Mouse (Mus musculus): ENCODE results near the gene Tuba4a. TPM values are rescaled to one million over a fixed set of nuclear protein-coding genes. Genes with fewer than 3 reads are reported as not detected.

Tuba4a gene
- polyA plus RNA-seq, 1 experiment from 2014 or later = 12.4 TPM

GRCm38 (mm10) chr1:75253029-75253428, 33.4 kb upstream of the Tuba4a start:
- peaks cover 4% of the 10 kb centered on the region; the same call in 1 of the 2 replicates for H3K27me3 ChIP-seq (ENCODE audit: control insufficient read depth, insufficient read depth, low read length)
- no peak overlapping the region for H3K9ac ChIP-seq (ENCODE audit: low read depth, low read length)
- no peak overlapping the region for H3K27ac ChIP-seq (ENCODE audit: low read depth, low read length)
- H3K4me2 ChIP-seq (replicated peaks; ENCODE audit: low read depth, low read length) = no peak overlapping the region
- DNase-seq (ENCODE audit: low spot score) (no peak), ATAC-seq (ENCODE audit: low FRiP score) (no peak)
- no peaks in the 10 kb centered on the region for H3K9me3 ChIP-seq (ENCODE audit: control insufficient read depth, low read length)
- H3K4me1 ChIP-seq (replicated peaks; ENCODE audit: control insufficient read depth, insufficient read depth, low read length) = 0 out of 2 replicates have a peak, but pooled peaks cover 2% of the 10 kb centered on the region
- H3K36me3 ChIP-seq (ENCODE audit: control insufficient read depth, insufficient read depth, low read length) = no peaks in the 10 kb centered on the region
- no peak overlapping the region for H3K4me3 ChIP-seq (ENCODE audit: low read depth, low read length)
- WGBS = 74% methylated on average over 16 of the region's 16 CpGs

DNA sequence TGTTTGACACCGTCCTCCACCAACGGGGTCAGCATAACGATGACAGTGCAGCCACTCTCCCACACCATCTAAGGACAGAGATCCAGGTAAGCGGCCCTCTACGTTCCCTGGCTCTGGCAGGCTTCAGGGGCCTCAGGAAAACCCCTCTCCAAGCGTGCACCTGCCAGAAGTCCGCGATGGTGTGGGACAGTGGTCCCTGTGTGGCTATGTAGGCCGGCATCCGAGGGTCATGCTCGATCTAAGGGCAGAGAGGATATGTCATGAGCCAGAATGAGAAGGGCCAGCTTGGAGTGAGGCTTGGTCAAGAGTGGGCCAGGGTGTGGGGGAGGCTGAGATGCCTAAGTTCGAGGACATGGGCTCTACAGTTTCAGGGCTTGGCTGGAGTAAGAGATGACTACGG, 32.6 kb upstream of the Tuba4a start:
- 0 out of 2 replicates have a peak, but pooled peaks cover 2% of the 10 kb centered on the region for H3K4me1 ChIP-seq (replicated peaks; ENCODE audit: control insufficient read depth, insufficient read depth, low read length)
- peaks cover 4% of the 10 kb centered on the region; the same call in 1 of the 2 replicates for H3K27me3 ChIP-seq (ENCODE audit: control insufficient read depth, insufficient read depth, low read length)
- no peak overlapping the region for H3K9ac ChIP-seq (ENCODE audit: low read depth, low read length)
- H3K36me3 ChIP-seq (ENCODE audit: control insufficient read depth, insufficient read depth, low read length) = no peaks in the 10 kb centered on the region
- no peak for DNase-seq (ENCODE audit: low spot score)
- WGBS = 67% methylated on average over 13 of the region's 13 CpGs
- no peaks in the 10 kb centered on the region for H3K9me3 ChIP-seq (ENCODE audit: control insufficient read depth, low read length)
- no peak overlapping the region for H3K4me2 ChIP-seq (replicated peaks; ENCODE audit: low read depth, low read length)
- H3K4me3 ChIP-seq (ENCODE audit: low read depth, low read length) = no peak overlapping the region
- ATAC-seq (ENCODE audit: low FRiP score) = no peak
- no peak overlapping the region for H3K27ac ChIP-seq (ENCODE audit: low read depth, low read length)

GRCm38 (mm10) chr1:75251112-75251970, 31.7 kb upstream of the Tuba4a start:
- no peaks in the 10 kb centered on the region for H3K9me3 ChIP-seq (ENCODE audit: control insufficient read depth, low read length)
- peak overlapping the region; percentile 2; the same call in 1 of the 2 replicates for H3K4me3 ChIP-seq (ENCODE audit: low read depth, low read length)
- no peaks in the 10 kb centered on the region for H3K36me3 ChIP-seq (ENCODE audit: control insufficient read depth, insufficient read depth, low read length)
- 0 out of 2 replicates have a peak overlapping the region, but pooled peaks have one; percentile 24 for H3K9ac ChIP-seq (ENCODE audit: low read depth, low read length)
- 0 out of 2 replicates have a peak, but pooled peaks cover 2% of the 10 kb centered on the region for H3K4me1 ChIP-seq (replicated peaks; ENCODE audit: control insufficient read depth, insufficient read depth, low read length)
- ATAC-seq (ENCODE audit: low FRiP score) = peak; percentile 39; the same call in 1 of the 2 replicates
- DNase-seq (ENCODE audit: low spot score) = peak; percentile 79
- 2% methylated on average over 21 of the region's 22 CpGs for WGBS
- peaks cover 4% of the 10 kb centered on the region; the same call in 1 of the 2 replicates for H3K27me3 ChIP-seq (ENCODE audit: control insufficient read depth, insufficient read depth, low read length)
- H3K27ac ChIP-seq (ENCODE audit: low read depth, low read length) = no peak overlapping the region
- peak overlapping the region; percentile 38 for H3K4me2 ChIP-seq (replicated peaks; ENCODE audit: low read depth, low read length)

GRCm38 (mm10) chr1:75250498-75250897, 30.8 kb upstream of the Tuba4a start:
- no peak overlapping the region for H3K4me3 ChIP-seq (ENCODE audit: low read depth, low read length)
- H3K9me3 ChIP-seq (ENCODE audit: control insufficient read depth, low read length) = no peaks in the 10 kb centered on the region
- H3K4me1 ChIP-seq (replicated peaks; ENCODE audit: control insufficient read depth, insufficient read depth, low read length) = 0 out of 2 replicates have a peak, but pooled peaks cover 2% of the 10 kb centered on the region
- H3K9ac ChIP-seq (ENCODE audit: low read depth, low read length) = no peak overlapping the region
- ATAC-seq (ENCODE audit: low FRiP score) (no peak), DNase-seq (ENCODE audit: low spot score) (no peak)
- H3K36me3 ChIP-seq (ENCODE audit: control insufficient read depth, insufficient read depth, low read length) = no peaks in the 10 kb centered on the region
- peaks cover 4% of the 10 kb centered on the region; the same call in 1 of the 2 replicates for H3K27me3 ChIP-seq (ENCODE audit: control insufficient read depth, insufficient read depth, low read length)
- H3K27ac ChIP-seq (ENCODE audit: low read depth, low read length) = no peak overlapping the region
- H3K4me2 ChIP-seq (replicated peaks; ENCODE audit: low read depth, low read length) = no peak overlapping the region
- 67% methylated on average over 3 of the region's 3 CpGs for WGBS

DNA sequence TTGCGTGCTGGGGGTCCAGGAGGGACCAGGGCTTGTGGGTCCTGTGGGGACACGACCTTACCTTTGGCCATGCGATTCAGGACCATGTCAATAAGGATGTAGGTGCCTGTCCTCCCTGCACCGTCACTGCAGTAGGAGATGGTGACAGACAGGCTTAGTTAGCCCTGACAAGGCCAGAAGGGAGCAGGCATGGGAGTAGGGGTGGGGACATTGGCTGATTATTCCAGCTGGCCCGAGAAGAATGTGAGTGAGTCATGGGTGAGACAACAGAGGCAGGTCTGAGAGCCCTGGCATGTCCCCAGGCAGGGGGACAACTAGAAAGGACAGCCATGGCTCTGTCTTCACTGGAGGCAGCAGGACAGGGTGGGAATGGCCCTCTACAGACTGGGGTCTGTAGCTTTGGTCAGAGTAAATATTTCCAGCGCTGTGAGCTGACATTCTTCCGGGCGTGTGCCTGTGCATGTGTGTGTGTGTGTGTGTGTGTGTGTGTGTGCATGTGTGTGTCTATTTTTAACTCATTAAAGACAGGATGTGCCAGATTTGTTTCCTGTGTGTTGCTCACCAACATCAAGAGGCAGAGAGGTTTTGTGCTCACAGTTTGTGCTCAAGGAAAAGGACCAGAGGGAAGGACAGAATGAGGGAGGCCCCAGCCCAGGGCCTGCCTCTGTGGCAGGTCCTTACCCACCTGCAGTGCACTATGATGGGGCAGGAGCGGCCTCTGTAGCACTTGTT, 28.5 kb upstream of the Tuba4a start:
- WGBS = 64% methylated on average over 9 of the region's 9 CpGs
- H3K9ac ChIP-seq (ENCODE audit: low read depth, low read length) = no peak overlapping the region
- H3K4me2 ChIP-seq (replicated peaks; ENCODE audit: low read depth, low read length) = no peak overlapping the region
- ATAC-seq (ENCODE audit: low FRiP score) = 0 out of 2 replicates have a peak, but pooled peaks have one; percentile 3
- H3K4me3 ChIP-seq (ENCODE audit: low read depth, low read length) = no peak overlapping the region
- peaks cover 4% of the 10 kb centered on the region; the same call in 1 of the 2 replicates for H3K27me3 ChIP-seq (ENCODE audit: control insufficient read depth, insufficient read depth, low read length)
- H3K4me1 ChIP-seq (replicated peaks; ENCODE audit: control insufficient read depth, insufficient read depth, low read length) = 0 out of 2 replicates have a peak, but pooled peaks cover 2% of the 10 kb centered on the region
- no peaks in the 10 kb centered on the region for H3K36me3 ChIP-seq (ENCODE audit: control insufficient read depth, insufficient read depth, low read length)
- H3K27ac ChIP-seq (ENCODE audit: low read depth, low read length) = no peak overlapping the region
- no peaks in the 10 kb centered on the region for H3K9me3 ChIP-seq (ENCODE audit: control insufficient read depth, low read length)
- no peak for DNase-seq (ENCODE audit: low spot score)

DNA sequence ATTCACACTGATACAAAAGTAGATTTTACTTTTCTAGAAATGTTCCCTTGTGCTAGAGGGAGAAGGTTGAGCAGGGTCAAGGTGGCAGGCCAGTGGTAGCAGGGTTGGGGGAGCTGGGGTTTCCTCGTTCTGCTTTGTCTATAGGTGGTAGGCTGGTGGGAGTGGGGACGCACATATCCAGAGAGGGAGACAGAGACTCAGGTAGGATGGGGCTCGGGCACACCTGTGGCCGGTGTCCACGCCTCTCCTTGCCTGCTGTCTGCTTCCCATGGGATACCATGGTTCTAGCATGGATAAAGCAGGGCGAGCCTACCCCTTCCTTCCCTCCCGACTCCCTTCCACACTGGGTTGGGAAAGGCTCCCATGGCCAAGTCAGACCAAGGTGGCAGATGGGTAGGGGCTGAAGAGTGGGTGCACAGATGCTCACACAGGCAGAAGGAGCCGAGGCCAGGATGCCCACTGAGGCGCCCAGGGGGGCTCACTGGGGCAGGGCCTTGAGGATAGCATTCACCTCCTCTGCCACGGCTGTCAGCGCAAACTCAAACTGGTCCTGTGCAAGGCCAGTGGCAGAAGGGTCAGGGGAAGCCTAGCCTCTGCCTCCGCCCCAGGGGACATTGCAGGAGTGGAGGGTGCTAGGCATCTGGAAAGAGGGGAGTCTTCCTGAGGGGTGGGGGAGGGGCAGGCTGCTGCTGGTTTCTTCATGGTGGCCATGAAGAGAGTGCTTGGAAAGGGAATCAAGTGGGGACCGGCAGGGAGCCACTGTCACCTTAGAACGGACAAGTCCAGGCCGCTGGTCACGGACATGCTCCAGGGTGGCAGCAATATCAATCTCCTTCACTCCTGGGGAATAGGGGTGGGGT, 27.6 kb upstream of the Tuba4a start:
- no peaks in the 10 kb centered on the region for H3K9me3 ChIP-seq (ENCODE audit: control insufficient read depth, low read length)
- no peak overlapping the region for H3K27ac ChIP-seq (ENCODE audit: low read depth, low read length)
- WGBS = 77% methylated on average over 16 of the region's 16 CpGs
- H3K9ac ChIP-seq (ENCODE audit: low read depth, low read length) = no peak overlapping the region
- no peak for DNase-seq (ENCODE audit: low spot score)
- H3K27me3 ChIP-seq (ENCODE audit: control insufficient read depth, insufficient read depth, low read length) = no peaks in the 10 kb centered on the region
- no peak overlapping the region for H3K4me2 ChIP-seq (replicated peaks; ENCODE audit: low read depth, low read length)
- no peak overlapping the region for H3K4me3 ChIP-seq (ENCODE audit: low read depth, low read length)
- ATAC-seq (ENCODE audit: low FRiP score) = no peak
- 0 out of 2 replicates have a peak, but pooled peaks cover 2% of the 10 kb centered on the region for H3K4me1 ChIP-seq (replicated peaks; ENCODE audit: control insufficient read depth, insufficient read depth, low read length)
- no peaks in the 10 kb centered on the region for H3K36me3 ChIP-seq (ENCODE audit: control insufficient read depth, insufficient read depth, low read length)

- Histone ChIP-seq H3K36me3 (ENCODE audit: control insufficient read depth, insufficient read depth, low read length) (no peaks in the 10 kb centered on the region), H3K27ac (ENCODE audit: low read depth, low read length) (no peak overlapping the region), H3K4me3 (ENCODE audit: low read depth, low read length) (no peak overlapping the region), H3K4me1 (replicated peaks; ENCODE audit: control insufficient read depth, insufficient read depth, low read length) (no peaks in the 10 kb centered on the region), H3K27me3 (ENCODE audit: control insufficient read depth, insufficient read depth, low read length) (no peaks in the 10 kb centered on the region), H3K4me2 (replicated peaks; ENCODE audit: low read depth, low read length) (no peak overlapping the region), H3K9ac (ENCODE audit: low read depth, low read length) (no peak overlapping the region), H3K9me3 (ENCODE audit: control insufficient read depth, low read length) (no peaks in the 10 kb centered on the region)
- peak; percentile 58 for DNase-seq (ENCODE audit: low spot score)
- ATAC-seq (ENCODE audit: low FRiP score) = peak; percentile 56
- 7% methylated on average over 4 of the region's 4 CpGs for WGBS
Observed at GRCm38 (mm10) chr1:75244836-75245235, 25.2 kb upstream of the Tuba4a start.
